Mouse (Mus musculus) layer of hippocampus, postnatal 36 days (tissue): Measurements from ENCODE around the gene Sbp. TPM values are rescaled to one million over a fixed set of nuclear protein-coding genes. Genes with fewer than 3 reads are reported as not detected.
A peak's percentile ranks its signal among the peaks of the same experiment; 100 is the strongest.
"Not testable (repeated sequence)": the region's sequence is repeated elsewhere in the genome, so short reads cannot be mapped to it uniquely, and the experiment has no call there.

Source experiments
- DNase-seq, 2 experiments: peaks; one replicate each; pipeline ENCODE4 v3.0.0; 2022
- total RNA-seq, 2 experiments: library from RNA; stranded (reverse); gene quantifications; 2 replicates each; pipeline ENCODE4 v1.2.3; 2021

The Sbp gene
- total RNA-seq = not detected

DNA sequence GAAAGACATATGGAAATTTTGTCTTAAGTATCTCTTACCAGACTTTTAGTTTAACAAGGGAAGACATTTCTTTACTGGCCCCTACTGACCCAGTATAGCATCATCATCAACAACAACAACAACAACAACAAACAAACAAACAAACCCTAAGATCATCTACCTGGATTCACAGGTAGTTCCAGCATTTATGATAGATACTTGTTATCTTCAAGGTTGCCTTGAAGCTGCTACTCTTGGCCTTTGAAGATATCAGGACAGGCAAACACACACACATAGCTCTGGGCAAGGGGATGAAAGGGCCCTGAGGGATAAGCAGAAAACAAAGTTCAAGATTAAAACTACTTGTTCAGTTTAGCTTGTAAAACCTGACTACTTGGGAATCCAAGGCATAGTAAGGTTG is at the start of gene Sbp:
TSS of gene Sbp (plus strand) at position 301 of the 400 bp plus-strand sequence.
- DNase-seq = no peak

DNA sequence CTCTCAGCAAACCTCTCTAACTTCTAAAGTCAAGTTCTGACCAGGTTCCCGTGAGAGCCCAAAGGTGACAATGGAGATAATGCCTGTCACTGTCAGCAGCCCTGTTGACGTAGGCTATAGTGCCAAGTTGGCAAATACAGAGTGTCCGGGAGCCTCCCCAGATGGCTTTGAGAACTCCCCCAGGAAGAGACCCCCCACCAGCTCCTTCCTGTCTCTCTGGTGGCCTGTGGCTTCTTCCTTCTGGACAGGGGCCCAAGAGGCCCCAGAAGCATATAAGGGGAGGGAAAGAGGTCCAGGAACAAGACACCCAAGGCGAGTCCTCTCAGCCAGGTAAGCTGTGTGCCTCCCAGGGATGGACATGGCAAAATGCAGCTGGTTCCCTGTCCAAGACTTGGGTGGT is 24.3 kb upstream of the Sbp start, which contains the start of gene Dcpp3:
TSS of gene Dcpp3 (plus strand) at position 301 of the 400 bp plus-strand sequence.
- not testable (repeated sequence) for DNase-seq

DNA sequence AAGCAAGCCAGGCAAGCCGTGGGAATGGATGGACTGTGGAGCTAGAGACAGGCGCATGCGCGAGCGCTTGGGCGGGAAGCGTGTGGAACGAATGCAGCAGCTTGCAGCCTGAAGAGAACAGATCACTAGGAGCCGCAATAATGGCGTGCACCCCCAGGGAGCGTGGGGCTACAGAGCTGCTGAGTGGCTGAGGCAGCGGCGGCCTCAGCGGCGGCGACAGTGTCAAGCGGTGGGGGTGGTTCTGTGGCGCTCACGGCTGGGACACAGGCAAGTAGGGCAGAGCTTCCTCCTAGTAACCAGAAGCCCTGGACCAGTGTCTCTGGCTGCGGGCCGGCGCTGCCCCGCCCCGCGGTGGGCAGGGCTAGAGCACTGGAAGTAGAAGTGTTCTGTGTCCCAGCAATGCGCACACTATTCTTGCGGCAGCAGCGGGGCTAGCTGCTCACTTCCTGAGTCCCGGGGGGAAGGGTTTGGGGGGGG is 16.9 kb upstream of the Sbp start:
- DNase-seq = peak; percentile 88 to 91

DNA sequence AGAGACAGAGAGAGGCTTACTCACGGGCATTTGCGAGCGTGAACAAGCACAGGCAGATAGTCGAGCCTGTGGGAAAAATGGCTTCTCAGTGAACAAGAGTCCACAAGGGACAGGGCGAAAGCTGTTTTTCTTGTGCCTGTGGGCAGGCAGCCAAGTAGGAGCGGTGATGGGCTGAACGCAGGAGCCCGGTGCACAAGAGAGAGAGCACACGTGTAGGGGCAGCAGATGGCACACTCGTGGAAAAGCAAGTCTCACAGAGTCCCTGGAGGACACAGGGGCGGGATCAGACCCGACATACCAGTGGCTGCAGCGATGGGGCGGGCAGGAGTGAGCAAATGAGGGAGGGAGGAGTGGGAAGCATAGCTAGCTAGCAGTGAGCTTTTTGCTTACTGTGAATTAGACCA is 16.4 kb upstream of the Sbp start:
- peak; percentile 41 to 42 for DNase-seq

DNA sequence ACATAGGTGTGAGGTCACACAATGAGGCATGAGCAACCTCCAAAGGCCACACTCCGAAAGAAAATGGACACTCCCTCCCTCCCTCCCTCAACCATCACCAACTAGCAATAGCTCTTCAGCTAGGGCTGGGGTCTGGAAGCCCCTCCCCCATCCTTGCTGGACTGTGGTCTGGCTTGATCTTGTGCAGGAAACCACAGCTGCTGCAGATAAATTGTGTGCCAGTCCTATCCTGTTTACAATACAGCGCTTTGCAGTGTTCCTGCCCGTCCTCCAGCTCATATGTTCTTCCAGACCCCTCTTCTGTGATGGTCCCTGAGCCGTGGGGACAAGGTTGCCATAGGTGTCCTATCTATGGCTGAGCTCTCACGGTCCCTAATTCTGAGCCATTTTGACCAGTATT is 10.3 kb upstream of the Sbp start:
- no peak for DNase-seq

DNA sequence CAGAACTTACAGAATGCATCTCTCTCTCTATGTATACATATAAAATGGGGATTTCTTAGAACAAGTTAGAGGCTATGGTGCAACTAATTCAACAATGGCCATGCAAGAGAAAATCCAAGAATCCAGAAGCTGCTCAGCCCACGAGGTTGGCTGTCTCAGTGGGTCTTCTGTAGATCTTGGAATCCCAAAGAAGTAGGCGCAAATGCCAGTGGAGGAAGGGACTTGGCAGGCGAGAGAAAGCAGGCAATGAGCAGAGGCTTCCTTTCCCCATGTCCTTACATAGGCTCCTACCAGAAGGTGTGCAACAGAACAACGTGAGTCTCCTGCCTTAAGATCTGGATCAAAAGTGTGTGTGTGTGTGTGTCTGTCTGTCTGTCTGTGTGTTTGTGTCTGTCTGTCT is 6.0 kb downstream of the Sbp start:
- not testable (repeated sequence) for DNase-seq

DNA sequence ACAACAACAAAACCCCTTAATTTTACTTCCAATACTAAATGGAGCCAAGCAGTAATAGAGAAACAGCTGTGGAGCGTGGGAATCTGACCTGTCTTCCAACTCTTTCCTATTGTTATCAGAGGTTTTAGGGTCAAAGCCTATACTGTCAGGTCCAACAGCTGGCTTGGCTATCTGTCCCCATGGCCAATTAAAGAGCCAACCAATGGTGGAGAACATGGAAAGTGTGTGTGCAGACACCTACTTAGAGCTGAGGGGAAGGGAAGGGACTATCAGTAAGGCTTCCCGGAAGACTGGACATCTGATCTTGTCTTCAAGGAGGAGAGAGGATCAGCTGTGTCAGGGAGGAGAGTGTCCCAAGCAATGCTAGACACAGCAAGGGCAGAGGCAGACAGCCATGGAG is 7.6 kb downstream of the Sbp start:
- no peak for DNase-seq

DNA sequence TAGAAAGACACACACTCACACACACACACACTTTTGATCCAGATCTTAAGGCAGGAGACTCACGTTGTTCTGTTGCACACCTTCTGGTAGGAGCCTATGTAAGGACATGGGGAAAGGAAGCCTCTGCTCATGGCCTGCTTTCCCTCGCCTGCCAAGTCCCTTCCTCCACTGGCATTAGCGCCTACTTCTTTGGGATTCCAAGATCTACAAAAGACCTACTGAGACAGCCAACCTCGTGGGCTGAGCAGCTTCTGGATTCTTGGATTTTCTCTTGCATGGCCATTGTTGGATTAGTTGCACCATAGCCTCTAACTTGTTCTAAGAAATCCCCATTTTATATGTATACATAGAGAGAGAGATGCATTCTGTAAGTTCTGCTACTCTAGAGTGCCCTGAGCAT is 9.4 kb downstream of the Sbp start:
- DNase-seq = not testable (repeated sequence)

DNA sequence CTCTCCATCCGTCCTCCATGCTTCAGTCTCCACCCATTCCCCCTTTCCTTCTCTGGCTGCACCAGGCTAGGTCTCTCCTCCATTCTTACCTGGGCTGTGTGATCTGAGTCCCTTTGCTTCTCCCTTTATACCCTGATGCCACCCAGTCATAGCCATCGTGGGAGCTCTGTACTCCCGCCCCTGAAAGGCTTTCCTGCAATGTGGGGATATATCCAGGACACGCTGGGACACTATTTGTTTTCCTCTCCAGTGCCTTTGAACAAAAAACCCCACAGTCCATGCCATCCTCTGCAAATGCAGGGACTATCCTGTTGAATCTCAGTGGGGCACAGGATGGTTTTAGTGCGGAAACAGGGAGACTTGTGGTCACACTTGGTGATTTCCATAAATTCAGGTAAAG is 13.7 kb downstream of the Sbp start, which contains the start of gene Sbpl:
TSS of gene Sbpl (minus strand) at position 101 of the 400 bp plus-strand sequence.
- DNase-seq = no peak

DNA sequence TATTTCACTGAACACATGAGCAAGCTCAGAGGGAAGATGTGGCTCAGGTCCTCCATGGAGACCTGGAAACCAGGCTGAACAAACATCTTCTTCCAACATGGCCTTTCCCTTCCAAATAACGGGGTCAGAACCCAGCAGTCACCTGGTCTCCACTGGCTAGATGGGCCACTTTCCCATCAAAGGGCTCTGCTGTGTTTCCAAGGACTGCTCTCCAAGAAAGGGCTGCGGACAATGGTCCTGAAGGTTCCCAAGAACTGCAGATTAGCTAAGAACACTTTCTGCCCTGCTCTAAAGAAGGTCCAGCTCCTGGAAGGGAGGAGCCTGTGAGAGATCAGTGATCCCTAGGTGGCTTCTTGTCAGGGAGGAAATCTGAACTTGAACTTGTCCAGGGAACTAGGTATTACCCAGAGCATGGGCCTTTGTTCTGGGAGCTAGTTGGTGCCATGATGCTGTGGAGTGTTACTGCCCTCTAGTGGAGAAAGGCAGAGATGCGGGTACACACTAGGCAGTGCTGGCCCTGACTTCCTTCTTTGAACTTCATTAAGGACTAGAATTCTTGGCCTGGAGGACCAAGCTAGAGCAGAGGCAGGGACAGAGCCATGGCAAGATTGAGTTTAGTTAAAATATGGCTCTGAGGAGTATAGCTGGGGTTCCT is 18.7 kb downstream of the Sbp start:
- DNase-seq = peak; percentile 75 to 77

DNA sequence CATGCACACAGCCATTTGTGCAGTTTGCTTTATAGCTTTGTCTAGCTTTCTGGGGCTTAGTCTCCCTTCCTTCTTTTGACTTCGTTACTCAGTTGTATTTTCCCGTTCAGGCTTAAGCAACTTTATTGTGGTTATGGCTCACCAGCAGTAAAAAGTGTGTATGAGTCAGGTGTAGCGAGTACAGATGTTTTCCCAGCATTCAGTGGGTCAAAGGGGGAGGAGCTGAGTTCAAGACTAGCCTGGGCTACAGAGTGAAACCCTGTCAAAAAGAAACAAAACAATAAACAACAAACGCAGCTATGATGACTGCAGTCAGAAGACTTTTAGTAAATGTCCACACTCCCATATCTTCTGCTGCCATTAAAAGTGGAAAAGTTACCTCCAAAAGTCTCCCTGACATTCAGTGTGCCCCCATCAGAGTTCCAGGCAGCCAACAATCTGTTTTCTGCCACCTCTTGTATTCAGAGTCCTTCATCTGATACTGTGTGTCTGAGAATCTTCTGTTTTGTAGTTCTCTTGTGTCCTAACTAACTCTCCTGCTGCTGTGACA is 20.2 kb downstream of the Sbp start:
- no peak for DNase-seq

DNA sequence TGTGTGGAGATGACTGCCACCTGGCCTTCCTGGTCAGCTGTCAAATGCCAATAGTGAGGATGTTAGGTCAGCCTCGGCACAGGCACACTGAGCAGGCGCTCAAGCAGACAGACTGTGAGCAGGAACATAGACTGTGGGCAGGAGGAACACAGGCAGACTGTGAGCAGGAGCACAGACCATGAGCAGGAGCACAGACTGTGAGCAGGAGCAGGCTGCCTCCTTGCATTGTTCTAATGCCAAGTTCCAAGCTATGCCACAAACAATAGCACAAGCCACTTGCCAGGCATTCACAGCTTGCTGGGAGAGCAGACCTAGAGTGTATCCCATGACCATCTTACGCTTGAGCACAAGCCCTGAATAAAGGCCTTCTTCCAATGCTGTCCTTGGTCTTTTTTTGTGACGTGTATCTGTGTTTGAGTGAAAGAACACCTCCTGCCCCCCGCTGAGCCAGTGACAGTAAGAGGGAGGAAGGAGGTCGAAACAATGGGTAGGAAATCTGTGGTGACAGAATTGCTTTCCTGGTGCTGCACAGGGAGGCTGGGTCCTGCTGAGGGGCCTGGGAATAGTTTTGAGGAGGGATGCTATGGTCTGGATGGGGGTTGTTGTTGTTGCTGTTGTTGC is 24.4 kb downstream of the Sbp start:
- DNase-seq = peak; percentile 22 to 26

DNA sequence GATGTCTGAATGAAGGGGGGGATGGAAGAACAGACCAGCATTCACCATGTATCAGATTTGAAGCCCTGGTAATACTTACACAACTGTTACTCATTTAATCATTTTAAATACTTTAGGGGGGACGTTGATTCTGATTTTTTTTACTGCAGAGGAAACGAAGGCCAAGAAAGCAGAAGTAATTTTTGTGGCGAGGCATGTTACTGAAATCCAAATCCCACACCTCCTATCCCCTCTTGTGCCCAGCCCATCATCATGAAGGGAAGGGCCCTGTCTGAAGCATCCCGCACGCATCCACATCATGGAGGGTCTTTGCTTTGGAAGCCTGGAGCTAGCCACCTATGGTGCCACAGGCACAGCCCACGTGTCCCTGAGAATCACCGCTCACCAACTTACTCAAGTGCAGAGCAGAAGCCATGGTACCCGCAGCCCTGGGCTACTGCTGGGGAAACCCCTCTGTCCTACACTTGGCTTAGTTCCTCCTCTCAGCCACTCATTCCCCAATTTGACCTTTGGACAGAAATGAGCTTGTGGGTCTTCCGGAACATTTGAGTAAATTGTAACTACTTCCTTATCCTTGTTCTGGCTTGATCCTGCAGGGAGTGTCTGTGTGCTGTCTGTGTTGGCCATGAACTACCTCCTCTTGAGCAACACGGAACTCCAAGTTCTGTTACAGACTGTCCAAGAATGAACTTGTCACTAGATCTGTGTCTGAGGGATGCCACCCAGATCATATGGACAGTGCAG is 25.4 kb downstream of the Sbp start:
- no peak for DNase-seq

DNA sequence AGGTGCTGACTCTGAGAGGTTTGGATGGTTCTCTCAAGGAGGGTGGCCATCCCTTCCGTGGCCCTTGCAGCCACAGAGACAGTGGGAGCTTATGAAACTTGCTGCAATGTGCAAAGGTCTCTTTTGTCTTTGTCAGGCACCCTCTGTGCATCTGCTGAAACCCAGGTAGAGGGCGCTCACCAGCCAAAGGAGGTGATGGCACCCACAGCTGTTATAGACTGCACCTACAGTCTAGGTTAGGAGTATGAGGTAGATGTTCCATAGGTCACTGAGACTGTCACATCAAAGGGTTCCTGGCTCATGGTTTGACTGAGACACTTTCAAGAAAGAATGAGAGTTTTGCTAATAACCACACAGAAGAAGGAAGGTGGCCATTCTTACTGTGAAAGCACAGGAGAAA is 27.3 kb downstream of the Sbp start:
- no peak for DNase-seq

DNA sequence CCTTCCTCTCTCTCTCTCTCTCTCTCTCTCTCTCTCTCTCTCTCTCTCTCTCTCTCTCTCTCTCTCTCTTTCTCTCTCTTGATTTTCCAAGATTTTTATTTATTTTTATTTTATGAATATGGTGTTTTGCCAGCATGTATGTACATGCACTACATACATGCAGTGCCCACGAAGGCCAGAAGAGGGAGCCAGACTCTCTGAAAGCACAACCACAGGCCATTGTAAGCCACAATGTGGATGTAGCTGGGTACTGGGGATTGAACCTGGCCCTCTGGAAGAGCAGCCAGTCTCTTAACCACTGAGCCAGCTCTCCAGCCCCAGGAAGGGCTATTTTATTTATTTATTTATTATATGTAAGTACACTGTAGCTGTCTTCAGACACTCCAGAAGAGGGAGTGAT is 27.8 kb downstream of the Sbp start:
- DNase-seq = peak; percentile 52 to 57

DNA sequence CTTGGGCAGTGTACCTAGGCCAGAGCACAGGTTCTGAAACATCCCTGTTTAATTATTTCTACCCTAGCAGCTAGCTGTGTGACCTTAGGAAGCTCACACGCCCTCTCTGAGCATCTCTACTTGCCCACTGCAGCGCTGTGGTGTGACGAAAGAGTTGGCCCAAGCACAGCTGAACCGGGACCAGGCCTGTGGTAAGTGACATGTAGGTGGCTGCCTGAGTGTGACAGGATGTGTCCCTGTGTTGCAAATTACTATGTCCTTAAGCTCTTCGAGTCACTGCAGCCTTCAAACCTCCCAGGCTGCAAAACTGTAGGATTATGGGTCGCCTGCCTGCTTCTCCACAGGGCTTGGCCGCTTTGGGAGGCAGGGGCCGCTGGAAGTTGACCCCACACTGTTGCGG is 29.8 kb downstream of the Sbp start:
- DNase-seq = no peak

DNA sequence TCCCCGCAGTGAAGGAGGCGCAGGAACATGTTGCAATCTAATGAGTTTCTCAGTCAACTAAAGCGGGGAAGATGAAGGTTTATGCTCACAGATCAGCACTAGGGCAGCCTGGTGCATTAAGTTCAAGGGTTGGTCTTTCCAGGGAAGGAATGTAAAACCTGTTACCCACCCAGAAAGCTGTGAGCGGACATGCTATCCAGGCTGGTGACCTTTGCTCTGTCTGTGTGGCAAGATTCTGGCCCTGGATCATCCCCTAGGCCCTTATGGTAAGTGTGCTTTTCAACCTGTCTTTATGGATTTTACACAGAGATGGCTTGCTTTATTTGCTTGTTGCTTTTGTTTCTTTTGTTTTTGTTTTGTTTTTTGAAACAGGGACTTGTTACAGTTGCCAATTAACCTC is 35.2 kb downstream of the Sbp start:
- no peak for DNase-seq

DNA sequence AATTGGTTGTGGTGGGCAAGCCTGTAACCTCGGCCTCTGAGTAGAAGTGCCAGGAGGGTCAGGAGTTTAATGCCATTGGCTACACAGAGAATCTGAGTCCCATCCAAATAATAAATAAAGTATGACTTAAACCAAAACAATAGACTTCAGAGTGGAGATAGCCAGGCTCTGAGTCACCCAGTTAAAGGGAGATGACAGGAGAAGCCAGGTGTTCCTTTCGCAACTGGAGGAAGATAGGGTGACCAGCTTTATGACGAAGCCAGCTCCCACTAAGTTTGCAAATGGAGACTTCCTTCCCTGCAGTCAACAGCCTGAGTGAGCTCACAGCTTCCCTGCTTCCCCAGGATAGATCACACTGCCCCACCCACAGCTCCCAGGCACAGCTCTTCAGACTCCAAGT is 38.0 kb downstream of the Sbp start:
- DNase-seq = no peak

DNA sequence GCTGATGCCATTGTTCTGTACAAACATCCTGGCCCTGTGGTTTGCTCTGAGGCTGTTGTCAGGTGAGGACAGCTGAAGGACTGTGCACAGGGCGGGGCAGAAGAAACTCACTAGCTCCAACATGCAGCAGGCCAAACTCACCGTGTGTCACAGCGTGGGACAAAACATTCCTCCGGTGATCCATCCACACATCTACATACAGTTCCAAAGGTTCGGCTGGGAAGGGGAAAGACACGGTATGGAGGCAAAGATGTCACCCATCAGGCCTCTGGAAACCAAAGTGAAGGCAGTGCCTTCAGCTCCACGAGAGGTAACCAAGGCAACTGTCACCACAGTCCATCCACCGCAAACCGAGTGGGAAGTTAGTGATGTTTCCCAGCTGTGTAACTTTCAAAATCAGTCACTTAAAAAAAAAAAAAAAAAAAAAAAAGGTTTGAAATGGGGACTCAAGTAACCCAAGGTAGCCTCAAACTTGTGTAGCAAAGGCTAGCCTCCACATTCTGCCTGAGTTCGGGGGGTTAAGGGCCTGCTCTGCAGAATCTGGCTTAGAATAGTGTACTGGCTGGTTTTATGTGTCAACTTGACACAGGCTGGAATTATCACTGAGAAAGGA is 38.9 kb downstream of the Sbp start, which contains the start of gene Prss30:
TSS of gene Prss30 (minus strand) at position 270 of the 613 bp plus-strand sequence.
- no peak for DNase-seq

DNA sequence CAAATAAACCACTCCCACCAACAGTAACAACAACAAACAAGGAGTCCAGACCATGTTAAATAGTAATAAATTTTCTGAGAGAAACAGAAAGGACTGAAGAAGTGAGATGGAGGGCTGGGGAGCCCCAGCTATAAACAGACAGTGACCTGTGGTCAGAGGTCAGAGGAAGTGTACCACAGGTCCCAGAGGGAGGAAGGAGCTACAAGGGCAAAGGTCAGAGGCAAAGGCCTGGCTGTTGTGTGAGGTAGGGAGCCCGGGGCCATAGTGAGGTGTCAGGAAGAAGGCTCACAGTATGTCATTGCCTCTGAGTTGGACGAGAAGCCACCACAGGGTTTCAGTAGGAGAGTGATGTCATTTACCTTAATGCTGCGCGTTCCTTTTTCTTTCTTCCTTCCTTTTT is 41.4 kb downstream of the Sbp start:
- no peak for DNase-seq

DNA sequence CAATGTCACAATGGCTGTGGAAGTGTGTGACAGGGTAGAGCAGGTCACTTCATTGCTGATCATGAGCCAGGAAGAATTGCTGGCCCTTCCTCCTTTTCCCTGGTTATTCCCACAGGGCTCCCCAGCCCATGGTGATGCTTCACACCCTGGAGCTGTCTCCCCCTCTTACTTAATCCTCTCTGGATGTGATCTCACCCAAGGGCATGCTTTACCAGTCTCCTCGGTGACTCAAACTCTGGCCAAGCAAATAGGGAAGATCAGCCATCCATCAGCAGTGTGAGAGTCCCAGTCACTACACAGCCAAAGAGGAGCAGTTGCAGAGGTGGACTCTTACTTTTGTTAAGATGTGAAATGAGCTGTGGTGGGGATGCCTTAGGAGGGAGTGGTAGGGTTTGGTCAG is 43.5 kb downstream of the Sbp start:
- no peak for DNase-seq

DNA sequence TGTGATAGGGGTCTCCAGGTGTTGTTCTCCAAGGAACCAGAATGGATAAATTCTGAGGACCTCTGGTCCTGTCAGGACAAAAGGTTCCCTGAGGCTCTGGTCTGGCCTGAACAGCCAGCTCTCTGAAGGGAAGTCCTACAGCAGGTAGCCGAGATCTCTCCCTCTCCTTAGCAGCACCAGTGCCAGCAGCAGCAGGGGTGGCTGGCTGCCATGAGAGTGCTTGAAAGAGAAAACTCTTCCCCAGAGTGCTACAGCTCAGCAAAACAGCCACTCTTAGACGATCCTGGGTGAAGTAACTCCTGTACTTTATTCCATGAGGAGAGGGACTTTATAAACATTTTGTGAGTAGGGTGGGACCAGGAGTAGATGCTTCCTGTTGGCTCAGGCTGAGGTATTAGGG is 48.3 kb downstream of the Sbp start:
- DNase-seq = no peak
